24 mouse cellular contexts compared by ENCODE assay signal in the genomic region with DNA sequence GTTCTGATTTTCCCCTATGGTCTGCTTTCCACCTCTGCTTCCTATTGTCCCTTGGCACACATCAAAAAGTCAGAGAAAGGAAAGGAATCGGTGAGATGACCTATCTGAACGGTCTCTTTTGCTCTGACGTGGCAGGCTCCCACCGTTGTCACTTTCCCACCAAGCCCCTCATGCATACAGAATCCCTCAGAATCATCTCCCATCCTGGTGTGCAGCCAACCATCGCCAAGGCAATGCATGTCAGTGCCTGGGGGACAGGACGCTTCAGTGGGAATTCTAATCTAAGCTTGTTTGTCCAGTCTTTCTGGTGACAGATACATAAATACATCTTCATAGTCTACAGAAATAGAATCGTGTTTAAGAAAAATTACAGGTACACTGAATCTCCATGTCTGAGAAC.
DNase-seq lines count a peak whose midpoint lies in the region; ATAC-seq lines count a peak whose summit lies in the region.
"Had no signal": no experiment of that assay in that cellular context is flagged by ENCODE, and none has a peak within 500 bp of the region (broad histone marks: within the 10 kb centered on the region; RNA-seq: fewer than 3 reads in every experiment).

No protein-coding gene starts in this region.

- H3K4me2 ChIP-seq in midbrain, embryonic 16.5 days (ENCODE audit: low read length), result no peak overlapping the region
- H3K4me2 ChIP-seq in hindbrain, embryonic 11.5 days (replicated peaks; ENCODE audit: low read depth, low read length), result no peak overlapping the region
- no peak overlapping the region; the same call in 1 of the 2 replicates for H3K4me2 ChIP-seq in hindbrain, embryonic 13.5 days
- H3K4me2 ChIP-seq: embryonic facial prominence, embryonic 15.5 days; hindbrain, embryonic 15.5 days; liver, embryonic 15.5 days had no signal

- no peak overlapping the region for H3K4me3 ChIP-seq in midbrain, embryonic 10.5 days
- no peak overlapping the region for H3K4me3 ChIP-seq in midbrain, embryonic 16.5 days (ENCODE audit: low read depth, low read length)
- no peak overlapping the region for H3K4me3 ChIP-seq in hindbrain, embryonic 11.5 days (ENCODE audit: low read depth, low read length)
- H3K4me3 ChIP-seq in hindbrain, embryonic 13.5 days, result no peak overlapping the region
- H3K4me3 ChIP-seq: embryonic facial prominence, embryonic 15.5 days; gastrocnemius, adult 2 months; hindbrain, embryonic 15.5 days; left cerebral cortex, adult 2 months; limb, embryonic 10.5 days; liver, embryonic 15.5 days had no signal

- H3K27me3 ChIP-seq in midbrain, embryonic 10.5 days (ENCODE audit: low read depth, poor library complexity, severe bottlenecking), result no peaks in the 10 kb centered on the region
- H3K27me3 ChIP-seq in midbrain, embryonic 16.5 days (ENCODE audit: control insufficient read depth, insufficient read depth, low read depth, low read length), result no peaks in the 10 kb centered on the region
- no peaks in the 10 kb centered on the region for H3K27me3 ChIP-seq in hindbrain, embryonic 11.5 days (ENCODE audit: control insufficient read depth, insufficient read depth, low read length)
- no peaks in the 10 kb centered on the region for H3K27me3 ChIP-seq in hindbrain, embryonic 13.5 days
- H3K27me3 ChIP-seq: embryonic facial prominence, embryonic 15.5 days; hindbrain, embryonic 15.5 days; liver, embryonic 15.5 days had no signal

- H3K36me3 ChIP-seq in midbrain, embryonic 10.5 days, result no peaks in the 10 kb centered on the region
- no peaks in the 10 kb centered on the region for H3K36me3 ChIP-seq in midbrain, embryonic 16.5 days (ENCODE audit: control insufficient read depth, insufficient read depth, low read length)
- H3K36me3 ChIP-seq in hindbrain, embryonic 11.5 days (ENCODE audit: control insufficient read depth, insufficient read depth, low read length), result no peaks in the 10 kb centered on the region
- no peaks in the 10 kb centered on the region for H3K36me3 ChIP-seq in hindbrain, embryonic 13.5 days
- H3K36me3 ChIP-seq: embryonic facial prominence, embryonic 15.5 days; hindbrain, embryonic 15.5 days; limb, embryonic 10.5 days; liver, embryonic 15.5 days had no signal

- no peak overlapping the region for H3K9ac ChIP-seq in midbrain, embryonic 16.5 days (ENCODE audit: low read depth, low read length)
- no peak overlapping the region for H3K9ac ChIP-seq in hindbrain, embryonic 11.5 days (ENCODE audit: low read depth, low read length)
- H3K9ac ChIP-seq in hindbrain, embryonic 13.5 days, result no peak overlapping the region
- H3K9ac ChIP-seq: embryonic facial prominence, embryonic 15.5 days; hindbrain, embryonic 15.5 days; liver, embryonic 15.5 days had no signal

- H3K4me1 ChIP-seq in midbrain, embryonic 10.5 days, result peaks cover 55% of the 10 kb centered on the region
- peaks cover 14% of the 10 kb centered on the region for H3K4me1 ChIP-seq in midbrain, embryonic 16.5 days (ENCODE audit: control insufficient read depth, insufficient read depth, low read length)
- H3K4me1 ChIP-seq in hindbrain, embryonic 11.5 days (replicated peaks; ENCODE audit: control insufficient read depth, insufficient read depth, low read length), result peaks cover 11% of the 10 kb centered on the region
- H3K4me1 ChIP-seq in hindbrain, embryonic 13.5 days (replicated peaks), result peaks cover 48% of the 10 kb centered on the region

- 61% methylated on average over 7 of the region's 7 CpGs for WGBS in midbrain, embryonic 10.5 days
- 40% methylated on average over 7 of the region's 7 CpGs for WGBS in midbrain, embryonic 16.5 days
- WGBS in hindbrain, embryonic 11.5 days, result 58% methylated on average over 7 of the region's 7 CpGs
- 42% methylated on average over 7 of the region's 7 CpGs for WGBS in hindbrain, embryonic 13.5 days

- DNase-seq in heart, adult 11 months, result peak; percentile 53
- DNase-seq in heart, postnatal 25 days (ENCODE audit: low spot score), result no peak
- no peak for DNase-seq in midbrain, embryonic 10.5 days (ENCODE audit: low spot score)
- no peak for DNase-seq in hindbrain, embryonic 11.5 days (ENCODE audit: low spot score)
- no peak for DNase-seq in spleen, postnatal 10 days (ENCODE audit: low spot score in 2 of 2)
- DNase-seq in lung, adult 18-20 months, result no peak
- DNase-seq: adrenal gland, adult 8-10 months; cerebellum, postnatal 36 days; embryo, embryonic 11 days; gastrocnemius, adult 2 months; liver; lung, postnatal 4 days; right cerebral cortex, postnatal 14 days; spleen, adult 18-20 months had no signal

- ATAC-seq in midbrain, embryonic 16.5 days, result no peak
- ATAC-seq in hindbrain, embryonic 11.5 days (ENCODE audit: low FRiP score), result no peak
- 0 out of 2 replicates have a peak, but pooled peaks have one; percentile 27 for ATAC-seq in hindbrain, embryonic 13.5 days (ENCODE audit: low FRiP score)
- ATAC-seq: activated CD4-positive, CD25-positive, alpha-beta regulatory T cell, adult 4 months; intestine, embryonic 16.5 days had no signal

- intact Hi-C loops in heart, postnatal 25 days (cut with DNase I), result no loop called here

- 0 out of 2 replicates have a peak overlapping the region, but pooled peaks have one; percentile 28 for H3K27ac ChIP-seq in midbrain, embryonic 10.5 days (replicated peaks)
- H3K27ac ChIP-seq in midbrain, embryonic 16.5 days (ENCODE audit: low read length), result no peak overlapping the region
- 0 out of 2 replicates have a peak overlapping the region, but pooled peaks have one; percentile 5 for H3K27ac ChIP-seq in hindbrain, embryonic 11.5 days (ENCODE audit: low read depth, low read length)
- H3K27ac ChIP-seq in hindbrain, embryonic 13.5 days, result no peak overlapping the region
- H3K27ac ChIP-seq: embryonic facial prominence, embryonic 15.5 days; gastrocnemius, adult 2 months; kidney, postnatal 0 days; left cerebral cortex, adult 2 months; limb, embryonic 10.5 days; liver, embryonic 15.5 days had no signal

- no peaks in the 10 kb centered on the region for H3K9me3 ChIP-seq in midbrain, embryonic 10.5 days (replicated peaks)
- no peaks in the 10 kb centered on the region for H3K9me3 ChIP-seq in midbrain, embryonic 16.5 days (replicated peaks; ENCODE audit: control insufficient read depth, low read length, poor library complexity, severe bottlenecking)
- no peaks in the 10 kb centered on the region for H3K9me3 ChIP-seq in hindbrain, embryonic 11.5 days (ENCODE audit: control insufficient read depth, low read length)
- H3K9me3 ChIP-seq in hindbrain, embryonic 13.5 days, result no peaks in the 10 kb centered on the region
- H3K9me3 ChIP-seq: embryonic facial prominence, embryonic 15.5 days; hindbrain, embryonic 15.5 days; limb, embryonic 10.5 days; liver, embryonic 15.5 days had no signal

Comparison
In these comparisons a context has a peak if more than half of its experiments do, and no peak if none do; other contexts are left out.
1. H3K27ac ChIP-seq: peak in midbrain, embryonic 10.5 days (single experiment) and hindbrain, embryonic 11.5 days (single experiment); none in midbrain, embryonic 16.5 days (single experiment) and hindbrain, embryonic 13.5 days (single experiment).